Mouse (Mus musculus) hindbrain, embryonic 13.5 days (tissue): ENCODE measurements around the gene Hist2h2ab. TPM values are rescaled to one million over a fixed set of nuclear protein-coding genes. Genes with fewer than 3 reads are reported as not detected.

ENCODE experiments used
- ATAC-seq: fragments of 200-750 bp; cut with Nextera tagmentation; 2 replicates; pipeline ENCODE4 v1.8.0; 2017; ENCODE audit warnings: moderate TSS enrichment; ENCODE audit not compliant: low FRiP score
- H3K27ac ChIP-seq: fragments of 300-500 bp; sonication (generic); 2 replicates; pipeline ENCODE4 v1.5.1; 2015; ENCODE audit warnings: inconsistent platforms, mild to moderate bottlenecking, moderate library complexity
- H3K27me3 ChIP-seq: fragments of 300-500 bp; sonication (generic); 2 replicates; pipeline ENCODE4 v1.6.1; 2015; ENCODE audit warnings: mild to moderate bottlenecking, inconsistent platforms
- H3K36me3 ChIP-seq: fragments of 300-500 bp; sonication (generic); 2 replicates; pipeline ENCODE4 v1.6.1; 2015; ENCODE audit warnings: mild to moderate bottlenecking, inconsistent platforms
- H3K4me1 ChIP-seq: fragments of 300-500 bp; sonication (generic); replicated peaks from 2 replicates; pipeline ENCODE4 v1.6.1; 2015; ENCODE audit warnings: inconsistent platforms
- H3K4me2 ChIP-seq: fragments of 300-500 bp; sonication (generic); 2 replicates; pipeline ENCODE4 v1.6.1; 2015; ENCODE audit warnings: inconsistent platforms, mild to moderate bottlenecking, moderate library complexity
- H3K4me3 ChIP-seq: fragments of 300-500 bp; sonication (generic); 2 replicates; pipeline ENCODE4 v1.5.1; 2015; ENCODE audit warnings: mild to moderate bottlenecking, inconsistent platforms
- H3K9ac ChIP-seq: fragments of 300-500 bp; sonication (generic); 2 replicates; pipeline ENCODE4 v1.6.1; 2015; ENCODE audit warnings: mild to moderate bottlenecking, inconsistent platforms
- H3K9me3 ChIP-seq: fragments of 300-500 bp; sonication (generic); 2 replicates; pipeline ENCODE4 v1.6.1; 2016; ENCODE audit warnings: inconsistent platforms
- WGBS: fragments of 180-500 bp; shearing (Covaris S2); methylation state at CpG from one replicate; pipeline ENCODE4 v1.1.7; 2015; 5-methylcytosine and 5-hydroxymethylcytosine counted together
- polyA plus RNA-seq: library from polyadenylated mRNA; unstranded; fragments of >200 nt; fragmentation: Nextera tagmentation; extraction: Ambion mirVana; gene quantifications from 2 replicates; pipeline ENCODE4 v1.2.1, GENCODE M21; 2015

Gene Hist2h2ab
- polyA plus RNA-seq, 1 experiment from 2014 or later: not detected

- Histone ChIP-seq H3K27me3 (no peaks in the 10 kb centered on the region), H3K4me1 (no peaks in the 10 kb centered on the region)
- no peak for ATAC-seq
Measured at GRCm38 (mm10) chr3:96255926-96256593, 36.4 kb downstream of the Hist2h2ab start.

GRCm38 (mm10) chr3:96257190-96257589 lies 37.5 kb downstream of the Hist2h2ab start:
- no peak for ATAC-seq
- H3K27me3 ChIP-seq: no peaks in the 10 kb centered on the region
- no peak overlapping the region for H3K4me3 ChIP-seq
- WGBS: 88% methylated on average over 3 of the region's 3 CpGs
- H3K9ac ChIP-seq: no peak overlapping the region
- H3K36me3 ChIP-seq: no peaks in the 10 kb centered on the region
- H3K4me1 ChIP-seq: peaks cover 7% of the 10 kb centered on the region
- no peak overlapping the region for H3K27ac ChIP-seq
- H3K4me2 ChIP-seq: no peak overlapping the region
- no peaks in the 10 kb centered on the region for H3K9me3 ChIP-seq

More at GRCm38 (mm10) chr3:96255926-96256593, 36.4 kb downstream of the Hist2h2ab start:
- Histone ChIP-seq H3K4me3 (no peak overlapping the region), H3K9ac (no peak overlapping the region), H3K27ac (no peak overlapping the region), H3K36me3 (no peaks in the 10 kb centered on the region), H3K9me3 (no peaks in the 10 kb centered on the region), H3K4me2 (no peak overlapping the region)
- WGBS: 86% methylated on average over 5 of the region's 5 CpGs

GRCm38 (mm10) chr3:96260220-96260619 lies 40.6 kb downstream of the Hist2h2ab start:
- Histone ChIP-seq H3K4me3 (no peak overlapping the region), H3K9ac (no peak overlapping the region), H3K4me1 (peaks cover 23% of the 10 kb centered on the region), H3K27ac (no peak overlapping the region), H3K4me2 (no peak overlapping the region), H3K9me3 (no peaks in the 10 kb centered on the region), H3K36me3 (no peaks in the 10 kb centered on the region), H3K27me3 (no peaks in the 10 kb centered on the region)
- 96% methylated on average over 5 of the region's 5 CpGs for whole genome bisulfite sequencing
- ATAC-seq: no peak

GRCm38 (mm10) chr3:96261623-96262022 lies 42.0 kb downstream of the Hist2h2ab start:
- no peak for ATAC-seq
- Histone ChIP-seq H3K36me3 (no peaks in the 10 kb centered on the region), H3K4me3 (peak overlapping the region; percentile 59), H3K4me2 (peak overlapping the region; percentile 80), H3K9me3 (no peaks in the 10 kb centered on the region), H3K27me3 (no peaks in the 10 kb centered on the region), H3K9ac (peak overlapping the region; percentile 83), H3K27ac (peak overlapping the region; percentile 98), H3K4me1 (peaks cover 23% of the 10 kb centered on the region)
- WGBS: 56% methylated on average over 3 of the region's 3 CpGs

GRCm38 (mm10) chr3:96262216-96262875 lies 42.7 kb downstream of the Hist2h2ab start:
- no peaks in the 10 kb centered on the region for H3K27me3 ChIP-seq
- H3K4me3 ChIP-seq: peak overlapping the region; percentile 59
- no peaks in the 10 kb centered on the region for H3K36me3 ChIP-seq
- no peaks in the 10 kb centered on the region for H3K9me3 ChIP-seq
- peak overlapping the region; percentile 80 for H3K4me2 ChIP-seq
- 1% methylated on average over 19 of the region's 19 CpGs for WGBS
- peak; percentile 67 for ATAC-seq
- H3K9ac ChIP-seq: peak overlapping the region; percentile 83
- H3K4me1 ChIP-seq: peaks cover 23% of the 10 kb centered on the region
- H3K27ac ChIP-seq: peak overlapping the region; percentile 98

GRCm38 (mm10) chr3:96262979-96263550 lies 43.4 kb downstream of the Hist2h2ab start, which contains the start of gene Hist2h4:
Hist2h4 (minus strand) TSS chr3:96263311.
- WGBS: under 1% methylated on average over 40 of the region's 40 CpGs
- Histone ChIP-seq H3K4me1 (peaks cover 29% of the 10 kb centered on the region), H3K4me3 (peak within 1 kb of the TSS; percentile 59)

GRCm38 (mm10) chr3:96263558-96264403 lies 44.1 kb downstream of the Hist2h2ab start:
- Histone ChIP-seq H3K4me2 (peak overlapping the region; percentile 80), H3K4me1 (peaks cover 31% of the 10 kb centered on the region), H3K4me3 (peak overlapping the region; percentile 59), H3K9me3 (no peaks in the 10 kb centered on the region), H3K36me3 (no peaks in the 10 kb centered on the region), H3K27me3 (no peaks in the 10 kb centered on the region), H3K9ac (peak overlapping the region; percentile 83), H3K27ac (peak overlapping the region; percentile 98)
- WGBS: 4% methylated on average over 27 of the region's 27 CpGs
- ATAC-seq: peak; percentile 41

More at GRCm38 (mm10) chr3:96262979-96263550, 43.4 kb downstream of the Hist2h2ab start, which contains the start of gene Hist2h4:
- Histone ChIP-seq H3K27me3 (no peaks in the 10 kb centered on the region), H3K9me3 (no peaks in the 10 kb centered on the region), H3K4me2 (peak within 1 kb of the TSS; percentile 80), H3K36me3 (no peaks in the 10 kb centered on the region), H3K9ac (peak within 1 kb of the TSS; percentile 83), H3K27ac (peak within 1 kb of the TSS; percentile 98)
- ATAC-seq: peak; percentile 91

GRCm38 (mm10) chr3:96264404-96264949 lies 44.8 kb downstream of the Hist2h2ab start:
- ATAC-seq: no peak
- peak overlapping the region; percentile 98 for H3K27ac ChIP-seq
- peak overlapping the region; percentile 59; the same call in 1 of the 2 replicates for H3K4me3 ChIP-seq
- H3K36me3 ChIP-seq: no peaks in the 10 kb centered on the region
- peak overlapping the region; percentile 80 for H3K4me2 ChIP-seq
- peak overlapping the region; percentile 83 for H3K9ac ChIP-seq
- H3K27me3 ChIP-seq: no peaks in the 10 kb centered on the region
- peaks cover 34% of the 10 kb centered on the region for H3K4me1 ChIP-seq
- H3K9me3 ChIP-seq: no peaks in the 10 kb centered on the region
- 66% methylated on average over 7 of the region's 7 CpGs for WGBS

- 94% methylated on average over 8 of the region's 8 CpGs for WGBS
- Histone ChIP-seq H3K9me3 (no peaks in the 10 kb centered on the region), H3K36me3 (no peaks in the 10 kb centered on the region), H3K4me3 (no peak overlapping the region), H3K27me3 (no peaks in the 10 kb centered on the region), H3K27ac (no peak overlapping the region), H3K4me2 (no peak overlapping the region), H3K4me1 (peaks cover 38% of the 10 kb centered on the region), H3K9ac (no peak overlapping the region)
- ATAC-seq: no peak
Measured at GRCm38 (mm10) chr3:96266132-96266710, 46.6 kb downstream of the Hist2h2ab start.

GRCm38 (mm10) chr3:96267541-96267940 lies 47.9 kb downstream of the Hist2h2ab start:
- Histone ChIP-seq H3K4me2 (no peak overlapping the region; the same call in 1 of the 2 replicates), H3K27ac (peak overlapping the region; percentile 89; the same call in 1 of the 2 replicates), H3K36me3 (no peaks in the 10 kb centered on the region), H3K27me3 (no peaks in the 10 kb centered on the region), H3K9ac (no peak overlapping the region), H3K9me3 (no peaks in the 10 kb centered on the region), H3K4me1 (peaks cover 28% of the 10 kb centered on the region), H3K4me3 (no peak overlapping the region)
- ATAC-seq: no peak
- WGBS: 84% methylated on average over 4 of the region's 4 CpGs

GRCm38 (mm10) chr3:96268051-96268775 lies 48.5 kb downstream of the Hist2h2ab start, which contains the start of gene Hist2h3b:
Hist2h3b (plus strand) TSS chr3:96268654.
- Histone ChIP-seq H3K9me3 (no peaks in the 10 kb centered on the region), H3K4me3 (peak within 1 kb of the TSS; percentile 54), H3K9ac (peak within 1 kb of the TSS; percentile 67), H3K36me3 (no peaks in the 10 kb centered on the region), H3K4me2 (peak within 1 kb of the TSS; percentile 84), H3K4me1 (peaks cover 27% of the 10 kb centered on the region), H3K27me3 (no peaks in the 10 kb centered on the region), H3K27ac (peak within 1 kb of the TSS; percentile 96)
- 23% methylated on average over 30 of the region's 30 CpGs for WGBS
- ATAC-seq: peak; percentile 68
